Mouse (Mus musculus): ENCODE results near the gene Aldh3b1. TPM values are rescaled to one million over a fixed set of nuclear protein-coding genes. Genes with fewer than 3 reads are reported as not detected.

Aldh3b1 gene
- polyA plus RNA-seq (2012; fragmentation: generic; extraction: Trizol): 1 to 10 TPM; 2.7 to 8.3 TPM

DNA sequence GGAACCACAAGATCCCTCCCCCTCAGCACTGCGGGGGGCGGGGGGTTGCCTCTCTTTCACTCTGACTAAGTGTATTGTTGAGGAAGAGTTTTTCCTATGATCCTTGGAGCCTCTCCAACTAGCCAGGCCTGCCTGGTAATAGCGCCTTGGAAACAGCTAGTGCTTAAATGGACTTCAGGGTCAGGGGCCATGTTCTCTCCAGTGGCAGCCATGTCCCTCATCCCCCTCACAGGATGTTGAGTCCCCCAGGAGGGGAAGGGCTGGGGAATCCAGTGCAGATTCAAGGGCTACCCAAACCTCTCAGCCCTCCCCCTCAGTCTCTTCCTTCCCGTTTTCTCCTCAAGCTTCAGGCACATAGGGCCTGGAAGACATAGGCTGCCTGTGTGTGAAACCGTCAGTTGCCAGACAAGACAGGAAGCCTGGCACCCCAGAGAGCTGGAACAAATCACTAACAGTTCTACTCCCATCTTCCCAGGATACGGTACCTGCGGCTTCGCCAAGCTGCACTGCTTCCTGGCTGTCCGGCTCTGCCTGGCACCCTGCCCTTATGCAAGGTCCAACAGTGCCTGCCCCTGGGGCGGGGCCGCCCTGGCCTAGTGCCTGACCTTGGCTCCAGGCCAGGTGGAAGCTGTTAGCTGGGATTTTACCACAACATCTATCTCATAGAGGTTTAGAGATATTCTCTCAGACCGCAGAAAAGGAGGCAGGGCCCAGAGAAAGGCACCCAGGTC, at the start of gene Aldh3b1:
Aldh3b1 (minus strand) TSS at position 598 of the 731 bp plus-strand sequence.

DNA sequence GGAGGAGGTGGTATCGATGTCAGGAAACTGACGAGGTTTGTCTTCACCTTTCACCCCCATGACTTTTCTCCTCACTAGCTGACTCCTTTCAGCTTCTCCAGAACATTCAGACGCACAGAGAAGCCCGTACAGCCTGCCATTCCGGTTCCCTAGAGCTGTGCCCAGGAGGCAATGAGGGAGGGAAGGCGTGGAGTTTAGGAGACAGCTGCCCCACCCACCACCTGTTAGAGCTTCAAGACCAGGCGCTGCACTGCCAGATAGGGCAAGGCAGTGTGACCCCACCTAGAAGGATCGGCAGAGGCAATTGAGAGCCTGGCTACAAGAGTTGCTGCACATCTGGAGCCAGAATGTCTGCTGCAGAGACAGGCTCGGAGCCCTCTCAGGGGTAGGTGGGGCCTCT, 42.6 kb upstream of the Aldh3b1 start, which contains the start of gene Aldh3b2:
Aldh3b2 (plus strand) TSS at position 100 of the 400 bp plus-strand sequence.

DNA sequence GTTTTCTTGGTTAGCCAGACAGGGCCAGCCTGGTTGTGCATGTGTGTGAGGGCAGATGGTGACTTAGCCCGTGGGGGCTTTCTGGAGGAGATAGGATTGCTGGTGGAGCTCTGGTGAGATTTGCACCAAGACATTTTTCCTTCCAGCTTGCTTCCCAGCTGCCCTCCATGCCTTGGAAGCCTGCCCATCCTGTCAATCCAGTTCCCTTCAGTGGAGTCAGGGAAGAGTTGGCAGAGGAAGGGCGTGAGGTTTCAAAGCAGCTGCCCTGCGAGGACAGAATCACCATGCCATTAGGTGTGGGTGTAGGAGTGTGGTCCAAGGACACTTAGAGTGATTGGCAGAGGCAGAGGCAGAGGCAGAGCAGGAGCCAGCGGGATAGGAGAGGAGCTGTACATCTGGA, 28.9 kb upstream of the Aldh3b1 start, which contains the start of gene Aldh3b3:
Aldh3b3 (plus strand) TSS at position 176 of the 400 bp plus-strand sequence.

DNA sequence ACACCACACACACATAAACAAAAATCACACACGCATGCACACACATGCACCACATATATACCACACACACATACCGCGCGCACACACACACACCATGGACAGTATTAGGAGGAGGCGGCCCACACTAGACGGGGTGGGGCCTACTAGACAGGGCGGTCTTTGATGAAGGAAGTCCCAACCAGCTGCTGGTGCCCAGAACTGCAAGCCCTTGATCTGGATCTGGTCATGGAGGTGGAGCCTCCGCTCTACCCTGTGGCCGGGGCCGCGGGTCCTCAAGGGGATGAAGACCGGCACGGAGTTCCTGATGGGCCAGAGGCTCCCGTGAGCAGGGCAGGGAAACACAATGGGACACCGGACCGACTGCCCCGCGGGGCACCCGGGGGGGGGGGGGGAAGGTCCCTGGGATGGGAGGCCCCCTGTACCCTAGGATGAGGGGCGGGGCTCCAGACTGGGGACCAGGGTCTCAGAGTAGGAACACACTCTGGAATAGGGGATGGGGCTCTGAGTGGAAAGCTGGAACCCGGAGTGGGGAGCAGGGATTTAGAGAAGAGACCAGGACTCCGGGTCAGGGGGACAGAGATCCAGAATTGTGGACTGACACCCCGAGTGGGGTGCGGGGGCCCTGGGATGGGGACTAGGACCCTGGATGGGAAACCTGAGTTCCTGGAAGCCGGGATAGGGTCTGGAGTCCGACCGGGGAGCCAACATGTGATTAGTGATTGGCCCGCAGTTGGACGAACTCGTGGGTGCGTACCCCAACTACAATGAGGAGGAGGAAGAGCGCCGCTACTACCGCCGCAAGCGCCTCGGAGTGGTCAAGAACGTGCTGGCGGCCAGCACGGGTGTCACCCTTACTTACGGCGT, 5.7 kb upstream of the Aldh3b1 start, which contains the start of gene Unc93b1:
Unc93b1 (plus strand) TSS at position 155 of the 864 bp plus-strand sequence.

DNA sequence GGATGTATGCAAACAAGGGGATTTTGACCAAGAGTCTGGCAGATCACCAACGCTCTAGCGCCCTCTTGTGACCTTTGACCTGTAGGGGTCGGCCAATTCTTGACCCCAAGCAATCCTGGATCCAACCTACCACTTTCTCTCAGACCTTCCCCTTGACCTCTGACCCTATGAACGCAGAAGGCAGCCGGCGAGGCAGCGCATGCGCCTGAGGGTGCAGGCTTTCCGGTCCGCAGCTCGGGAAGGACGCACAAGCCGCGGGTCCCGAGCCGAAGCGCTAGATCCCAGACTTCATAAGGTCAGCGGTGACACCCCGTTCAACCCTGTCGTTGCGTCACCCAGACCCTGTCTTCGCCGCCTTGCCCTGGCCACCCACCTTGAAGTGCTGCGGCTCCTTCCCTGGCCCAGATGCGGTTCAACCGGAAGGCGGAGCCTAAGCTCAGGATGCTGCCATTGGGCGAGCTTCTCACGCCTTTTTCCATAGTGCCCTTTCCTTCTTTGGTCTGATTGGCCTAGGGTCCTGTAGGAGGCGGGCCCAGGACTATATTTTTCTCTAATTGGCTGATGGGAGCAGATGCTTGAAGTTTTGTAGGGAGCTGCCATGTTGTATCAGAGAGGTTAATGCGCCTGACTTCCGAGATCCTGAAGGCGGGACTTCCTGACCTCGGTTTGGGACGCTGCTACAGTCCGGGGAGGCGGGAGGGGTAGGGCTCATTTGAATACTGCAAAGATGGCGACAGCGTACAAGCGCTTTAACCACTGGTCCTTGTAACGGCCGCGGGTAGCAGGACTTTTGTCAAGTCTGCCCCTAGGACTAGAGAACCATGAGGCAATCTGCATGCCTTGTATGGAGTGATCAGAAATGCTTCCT, 17.0 kb downstream of the Aldh3b1 start, which contains the start of gene Ndufs8:
Ndufs8 (minus strand) TSS at position 438 of the 868 bp plus-strand sequence.

DNA sequence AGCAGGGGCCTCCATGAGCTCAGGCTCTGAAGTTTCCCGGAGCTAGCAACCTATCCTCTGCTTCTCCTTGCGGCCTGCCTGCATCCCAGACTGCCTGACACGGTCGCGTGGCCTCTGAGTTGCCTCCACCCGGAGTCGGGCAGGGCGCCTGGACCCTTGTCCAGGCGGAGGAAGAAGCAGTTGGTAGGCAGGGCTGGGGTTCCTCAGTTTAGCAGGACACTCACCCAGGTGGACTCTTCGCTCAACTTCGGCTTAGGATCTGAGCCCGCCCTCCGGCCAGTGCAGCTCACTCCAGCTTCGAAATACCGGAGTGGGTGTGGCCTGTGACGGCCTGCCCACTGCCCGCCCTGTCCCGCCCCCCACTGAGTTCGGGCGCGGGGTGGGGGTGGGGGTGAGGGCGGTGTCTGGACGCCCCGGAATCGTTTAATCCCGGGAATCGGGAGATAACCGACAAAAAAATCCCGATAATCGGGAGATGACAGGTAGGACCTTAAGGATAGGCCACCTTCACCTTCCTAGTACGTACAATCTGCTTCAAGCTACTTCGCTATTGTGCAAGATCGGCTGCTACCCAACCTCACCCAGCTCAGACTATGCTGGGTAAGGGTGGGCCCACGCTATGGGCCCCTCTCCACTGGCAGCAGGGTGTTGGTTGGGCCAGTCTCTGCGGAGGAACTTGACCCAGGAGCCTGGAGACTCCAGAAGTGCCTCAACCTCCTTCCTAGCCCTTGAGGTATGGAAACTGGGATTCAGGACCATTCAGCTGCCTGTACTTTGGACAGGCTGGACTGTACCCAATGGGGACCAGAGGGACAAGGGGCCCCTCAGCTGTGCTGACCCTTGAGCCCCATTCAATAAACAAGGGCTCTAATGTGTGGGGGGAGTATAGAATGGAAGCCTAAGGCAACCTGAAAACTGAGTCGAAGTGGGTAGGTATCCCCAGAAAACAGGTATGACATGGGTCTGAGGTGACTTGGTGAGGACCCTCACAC, 22.5 kb downstream of the Aldh3b1 start, which contains the start of gene Tcirg1:
Tcirg1 (minus strand) TSS at position 339 of the 992 bp plus-strand sequence.

Other genes starting within 250 kb of the Aldh3b1 start
- gene Lrp5, start 243.2 kb downstream of the Aldh3b1 start, polyA plus RNA-seq (2012; fragmentation: generic; extraction: Trizol): 10 to 100 TPM in 1 of 2 experiments, 1 to 10 TPM in 1; 6.6 to 48.0 TPM
- 10 to 100 TPM; 27.5 to 68.4 TPM for gene 1810055G02Rik, start 221.5 kb downstream of the Aldh3b1 start, polyA plus RNA-seq (2012; fragmentation: generic; extraction: Trizol)
- gene Kmt5b, start 162.4 kb downstream of the Aldh3b1 start, polyA plus RNA-seq (2012; fragmentation: generic; extraction: Trizol): 1 to 10 TPM in 1 of 2 experiments, under 1 TPM in 1; 0.35 to 8.2 TPM
- gene Chka, start 78.0 kb downstream of the Aldh3b1 start, polyA plus RNA-seq (2012; fragmentation: generic; extraction: Trizol): 10 to 100 TPM in 1 of 2 experiments, 1 to 10 TPM in 1; 3.8 to 19.2 TPM
- gene Tcirg1, start 22.7 kb downstream of the Aldh3b1 start, polyA plus RNA-seq (2012; fragmentation: generic; extraction: Trizol): 10 to 100 TPM; 46.1 to 53.3 TPM
- gene Ndufs8, start 17.0 kb downstream of the Aldh3b1 start, polyA plus RNA-seq (2012; fragmentation: generic; extraction: Trizol): 100 to 1,000 TPM; 269 to 451 TPM
- under 1 TPM; 0.01 to 0.08 TPM for gene Unc93b1, start 5.4 kb upstream of the Aldh3b1 start, polyA plus RNA-seq (2012; fragmentation: generic; extraction: Trizol)
- under 1 TPM in 1 of 2 experiments, not detected in 1; 0.01 TPM for gene Aldh3b3, start 28.8 kb upstream of the Aldh3b1 start, polyA plus RNA-seq (2012; fragmentation: generic; extraction: Trizol)
- not detected for gene Aldh3b2, start 42.5 kb upstream of the Aldh3b1 start, polyA plus RNA-seq (2012; fragmentation: generic; extraction: Trizol)
- gene Acy3, start 56.8 kb upstream of the Aldh3b1 start, polyA plus RNA-seq (2012; fragmentation: generic; extraction: Trizol): 10 to 100 TPM in 1 of 2 experiments, 1 to 10 TPM in 1; 7.4 to 28.3 TPM
- under 1 TPM in 1 of 2 experiments, not detected in 1; 0.05 TPM for gene Tbx10, start 62.9 kb upstream of the Aldh3b1 start, polyA plus RNA-seq (2012; fragmentation: generic; extraction: Trizol)
- 10 to 100 TPM; 41.3 to 59.9 TPM for gene Nudt8, start 70.8 kb upstream of the Aldh3b1 start, polyA plus RNA-seq (2012; fragmentation: generic; extraction: Trizol)
- gene Gm49405, start 70.8 kb upstream of the Aldh3b1 start, polyA plus RNA-seq (2012; fragmentation: generic; extraction: Trizol): 1 to 10 TPM in 1 of 2 experiments, under 1 TPM in 1; 0.19 to 1.4 TPM
- 1 to 10 TPM in 1 of 2 experiments, under 1 TPM in 1; 0.41 to 4.0 TPM for gene Doc2g, start 73.5 kb upstream of the Aldh3b1 start, polyA plus RNA-seq (2012; fragmentation: generic; extraction: Trizol)
- gene Ndufv1, start 83.0 kb upstream of the Aldh3b1 start, polyA plus RNA-seq (2012; fragmentation: generic; extraction: Trizol): 100 to 1,000 TPM; 253 to 401 TPM
- gene Gstp1, start 108.2 kb upstream of the Aldh3b1 start, polyA plus RNA-seq (2012; fragmentation: generic; extraction: Trizol): 1,000 to 10,000 TPM in 1 of 2 experiments, 100 to 1,000 TPM in 1; 849 to 1,247 TPM
- gene Gstp2, start 116.2 kb upstream of the Aldh3b1 start, polyA plus RNA-seq (2012; fragmentation: generic; extraction: Trizol): 10 to 100 TPM in 1 of 2 experiments, 1 to 10 TPM in 1; 1.8 to 13.9 TPM
- gene Gstp3, start 129.8 kb upstream of the Aldh3b1 start, polyA plus RNA-seq (2012; fragmentation: generic; extraction: Trizol): under 1 TPM; 0.15 to 0.18 TPM
- gene Cabp2, start 151.8 kb upstream of the Aldh3b1 start, polyA plus RNA-seq (2012; fragmentation: generic; extraction: Trizol): not detected
- gene Cdk2ap2, start 167.4 kb upstream of the Aldh3b1 start, polyA plus RNA-seq (2012; fragmentation: generic; extraction: Trizol): 100 to 1,000 TPM in 1 of 2 experiments, 10 to 100 TPM in 1; 86.0 to 148 TPM
- gene Pitpnm1, start 170.2 kb upstream of the Aldh3b1 start, polyA plus RNA-seq (2012; fragmentation: generic; extraction: Trizol): 10 to 100 TPM; 48.2 to 61.6 TPM
- 100 to 1,000 TPM; 201 to 241 TPM for gene Aip, start 196.1 kb upstream of the Aldh3b1 start, polyA plus RNA-seq (2012; fragmentation: generic; extraction: Trizol)
- under 1 TPM in 1 of 2 experiments, not detected in 1; 0.09 TPM for gene Gpr152, start 210.0 kb upstream of the Aldh3b1 start, polyA plus RNA-seq (2012; fragmentation: generic; extraction: Trizol)
- gene Cabp4, start 214.2 kb upstream of the Aldh3b1 start, polyA plus RNA-seq (2012; fragmentation: generic; extraction: Trizol): under 1 TPM; 0.14 to 0.38 TPM
- gene Coro1b, start 218.8 kb upstream of the Aldh3b1 start, polyA plus RNA-seq (2012; fragmentation: generic; extraction: Trizol): 100 to 1,000 TPM; 256 to 440 TPM
- 1 to 10 TPM; 6.5 to 9.5 TPM for gene Ptprcap, start 223.8 kb upstream of the Aldh3b1 start, polyA plus RNA-seq (2012; fragmentation: generic; extraction: Trizol)
- 10 to 100 TPM; 28.6 to 29.9 TPM for gene Rps6kb2, start 233.5 kb upstream of the Aldh3b1 start, polyA plus RNA-seq (2012; fragmentation: generic; extraction: Trizol)
- gene Carns1, start 245.7 kb upstream of the Aldh3b1 start, polyA plus RNA-seq (2012; fragmentation: generic; extraction: Trizol): 10 to 100 TPM in 1 of 2 experiments, 1 to 10 TPM in 1; 1.8 to 16.2 TPM